Mouse (Mus musculus) cerebellum, adult 2 months (tissue): Measurements from ENCODE around the gene Inpp4a.

Source experiments
- CTCF ChIP-seq: fragments of 200-500 bp; IDR thresholded peaks from 2 replicates; pipeline ENCODE4 v1.5.1; 2011; ENCODE audit warnings: low read depth, mild to moderate bottlenecking, control low read depth, low read length, moderate library complexity, borderline replicate concordance; ENCODE audit not compliant: insufficient read depth
- POLR2A ChIP-seq: fragments of 200-500 bp; IDR thresholded peaks from 2 replicates; pipeline ENCODE4 v1.6.1; 2011; ENCODE audit warnings: low read length, control low read depth, borderline replicate concordance; ENCODE audit not compliant: insufficient read depth

DNA sequence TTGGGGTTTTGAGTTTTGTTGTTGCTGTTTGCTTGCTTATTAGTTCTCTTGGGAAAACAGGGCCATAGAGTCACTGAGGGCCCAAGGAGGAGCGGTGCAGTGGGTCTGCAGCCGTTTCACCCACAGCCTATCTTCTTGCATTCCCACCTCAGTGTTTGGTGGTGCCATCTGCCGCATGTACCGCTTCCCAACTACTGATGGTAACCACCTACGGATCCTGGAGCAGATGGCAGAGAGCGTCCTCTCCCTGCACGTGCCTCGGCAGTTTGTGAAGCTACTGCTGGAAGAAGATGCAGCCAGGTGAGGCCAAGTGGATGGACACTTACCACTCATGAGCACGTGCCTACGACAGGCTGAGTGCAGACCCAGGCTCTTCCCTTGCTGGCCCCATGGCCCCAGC is 68.5 kb downstream of the Inpp4a start:
- TF ChIP-seq CTCF (peak; percentile 47; the same call in 1 of the 2 replicates), POLR2A (no peak)
